Mouse (Mus musculus) hindbrain, embryonic 11.5 days (tissue): ENCODE results near the gene Dock10. TPM values are rescaled to one million over a fixed set of nuclear protein-coding genes. Genes with fewer than 3 reads are reported as not detected.

ENCODE experiments used
- ATAC-seq: fragments of 200-750 bp; cut with Nextera tagmentation; 2 replicates; pipeline ENCODE4 v1.8.0; 2017; ENCODE audit warnings: mild to moderate bottlenecking, moderate TSS enrichment, moderate library complexity; ENCODE audit not compliant: low FRiP score
- DNase-seq: peaks from one replicate; pipeline ENCODE4 v3.0.0-alpha.2; 2015; ENCODE audit warnings: low spot score
- H3K27ac ChIP-seq: fragments of 300-500 bp; sonication (generic); 2 replicates; pipeline ENCODE4 v1.5.1; 2014; ENCODE audit warnings: mild to moderate bottlenecking, low read depth, low read length
- H3K27me3 ChIP-seq: fragments of 300-500 bp; sonication (generic); 2 replicates; pipeline ENCODE4 v1.6.1; 2014; ENCODE audit warnings: mild to moderate bottlenecking, low read length, moderate library complexity, mixed read lengths; ENCODE audit not compliant: control insufficient read depth, insufficient read depth
- H3K36me3 ChIP-seq: fragments of 300-500 bp; sonication (generic); 2 replicates; pipeline ENCODE4 v1.6.1; 2014; ENCODE audit warnings: mild to moderate bottlenecking, low read length, moderate library complexity, mixed read lengths; ENCODE audit not compliant: control insufficient read depth, insufficient read depth
- H3K4me1 ChIP-seq: fragments of 300-500 bp; sonication (generic); replicated peaks from 2 replicates; pipeline ENCODE4 v1.6.1; 2014; ENCODE audit warnings: low read length, mixed read lengths; ENCODE audit not compliant: control insufficient read depth, insufficient read depth
- H3K4me2 ChIP-seq: fragments of 300-500 bp; sonication (generic); replicated peaks from 2 replicates; pipeline ENCODE4 v1.6.1; 2014; ENCODE audit warnings: mild to moderate bottlenecking, low read depth, low read length
- H3K4me3 ChIP-seq: fragments of 300-500 bp; sonication (generic); 2 replicates; pipeline ENCODE4 v1.5.1; 2014; ENCODE audit warnings: low read depth, low read length
- H3K9ac ChIP-seq: fragments of 300-500 bp; sonication (generic); 2 replicates; pipeline ENCODE4 v1.6.1; 2014; ENCODE audit warnings: low read depth, low read length
- H3K9me3 ChIP-seq: fragments of 300-500 bp; sonication (generic); 2 replicates; pipeline ENCODE4 v1.6.1; 2016; ENCODE audit warnings: low read length; ENCODE audit not compliant: control insufficient read depth
- WGBS: fragments of 180-500 bp; shearing (Covaris S2); extraction: QIAGEN DNeasy Blood & Tissue Kit; methylation state at CpG from one replicate; pipeline ENCODE4 v1.1.7; 2014; 5-methylcytosine and 5-hydroxymethylcytosine counted together
- polyA plus RNA-seq: library from polyadenylated mRNA; unstranded; fragments of >200 nt; fragmentation: Nextera tagmentation; extraction: Ambion mirVana; gene quantifications from 2 replicates; pipeline ENCODE4 v1.2.1, GENCODE M21; 2014

Gene Dock10
- polyA plus RNA-seq, 1 experiment from 2014 or later = 4.3 TPM

DNA sequence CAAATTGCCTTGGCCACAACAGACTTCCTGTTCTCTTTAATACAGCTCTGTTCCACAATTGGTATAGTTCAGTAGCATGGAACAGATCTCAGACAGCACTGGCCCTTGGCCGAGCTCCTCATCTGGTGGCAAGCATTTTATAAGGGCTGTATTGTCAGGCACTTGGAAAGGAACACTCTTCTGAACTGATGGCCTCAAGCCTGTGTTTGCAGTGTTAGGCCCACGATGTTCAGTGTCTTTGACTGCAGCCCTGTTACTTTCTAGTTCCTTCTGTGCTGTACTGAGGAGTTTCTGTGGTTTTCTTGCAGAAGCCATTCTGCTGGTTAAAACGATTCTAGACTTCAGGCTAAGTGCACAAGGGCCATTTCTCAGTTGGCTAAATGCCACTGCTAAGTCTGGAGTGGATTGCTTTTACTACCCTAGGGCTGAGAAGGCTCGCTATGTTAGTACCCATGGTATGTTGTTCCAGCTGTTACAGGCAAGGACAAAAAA is 121.1 kb downstream of the Dock10 start:
- H3K4me1 ChIP-seq = no peaks in the 10 kb centered on the region
- 84% methylated on average over 4 of the region's 4 CpGs for WGBS

DNA sequence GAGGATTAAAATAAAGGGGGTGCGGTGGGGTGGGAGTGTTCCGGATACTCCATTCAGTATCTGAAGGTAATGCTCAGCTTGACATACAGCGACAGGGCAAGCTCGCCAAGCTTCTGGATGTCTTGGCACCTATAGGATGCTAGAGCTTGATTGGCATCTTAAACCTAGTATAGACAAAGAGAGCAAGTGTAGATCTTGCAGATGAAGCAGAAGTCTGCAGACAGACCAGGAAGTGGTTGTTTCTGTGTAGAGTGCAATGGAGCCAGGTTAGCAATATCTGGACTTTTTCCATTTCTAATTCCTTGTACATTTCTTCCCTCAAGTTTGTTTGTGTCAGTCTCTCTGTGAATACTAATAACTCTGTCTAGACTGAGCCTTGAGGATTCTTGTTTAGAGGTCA is 122.5 kb downstream of the Dock10 start:
- Histone ChIP-seq H3K4me1 (no peaks in the 10 kb centered on the region), H3K27me3 (no peaks in the 10 kb centered on the region), H3K9me3 (no peaks in the 10 kb centered on the region), H3K9ac (no peak overlapping the region), H3K27ac (no peak overlapping the region), H3K4me3 (no peak overlapping the region), H3K4me2 (no peak overlapping the region), H3K36me3 (no peaks in the 10 kb centered on the region)
- ATAC-seq (no peak), DNase-seq (no peak)
- WGBS = 95% methylated on average over 4 of the region's 4 CpGs

More for the DNA sequence above, 121.1 kb downstream of the Dock10 start:
- H3K27me3 ChIP-seq = no peaks in the 10 kb centered on the region
- H3K27ac ChIP-seq = no peak overlapping the region
- H3K36me3 ChIP-seq = no peaks in the 10 kb centered on the region
- no peak overlapping the region for H3K4me3 ChIP-seq
- no peaks in the 10 kb centered on the region for H3K9me3 ChIP-seq
- DNase-seq (no peak), ATAC-seq (no peak)
- H3K4me2 ChIP-seq = no peak overlapping the region
- H3K9ac ChIP-seq = no peak overlapping the region

DNA sequence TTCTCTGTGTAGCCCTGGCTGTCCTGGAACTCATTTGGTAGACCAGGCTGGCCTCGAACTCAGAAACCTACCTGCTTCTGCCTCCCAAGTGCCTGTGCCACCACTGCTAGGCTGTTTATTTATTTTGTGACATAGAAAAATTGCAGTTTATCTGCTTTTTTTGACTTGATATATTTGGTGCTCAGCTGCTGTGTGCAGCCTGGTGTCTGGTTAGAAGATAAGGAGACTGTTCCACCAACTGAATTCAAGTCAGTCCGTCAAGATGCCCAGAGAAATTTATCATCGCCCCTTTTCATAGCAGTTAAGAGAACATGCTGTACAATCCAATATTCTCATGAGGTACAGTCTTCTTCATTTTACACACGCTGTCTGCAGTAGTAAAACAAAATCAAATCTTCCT is 124.8 kb downstream of the Dock10 start:
- H3K27ac ChIP-seq = no peak overlapping the region

DNA sequence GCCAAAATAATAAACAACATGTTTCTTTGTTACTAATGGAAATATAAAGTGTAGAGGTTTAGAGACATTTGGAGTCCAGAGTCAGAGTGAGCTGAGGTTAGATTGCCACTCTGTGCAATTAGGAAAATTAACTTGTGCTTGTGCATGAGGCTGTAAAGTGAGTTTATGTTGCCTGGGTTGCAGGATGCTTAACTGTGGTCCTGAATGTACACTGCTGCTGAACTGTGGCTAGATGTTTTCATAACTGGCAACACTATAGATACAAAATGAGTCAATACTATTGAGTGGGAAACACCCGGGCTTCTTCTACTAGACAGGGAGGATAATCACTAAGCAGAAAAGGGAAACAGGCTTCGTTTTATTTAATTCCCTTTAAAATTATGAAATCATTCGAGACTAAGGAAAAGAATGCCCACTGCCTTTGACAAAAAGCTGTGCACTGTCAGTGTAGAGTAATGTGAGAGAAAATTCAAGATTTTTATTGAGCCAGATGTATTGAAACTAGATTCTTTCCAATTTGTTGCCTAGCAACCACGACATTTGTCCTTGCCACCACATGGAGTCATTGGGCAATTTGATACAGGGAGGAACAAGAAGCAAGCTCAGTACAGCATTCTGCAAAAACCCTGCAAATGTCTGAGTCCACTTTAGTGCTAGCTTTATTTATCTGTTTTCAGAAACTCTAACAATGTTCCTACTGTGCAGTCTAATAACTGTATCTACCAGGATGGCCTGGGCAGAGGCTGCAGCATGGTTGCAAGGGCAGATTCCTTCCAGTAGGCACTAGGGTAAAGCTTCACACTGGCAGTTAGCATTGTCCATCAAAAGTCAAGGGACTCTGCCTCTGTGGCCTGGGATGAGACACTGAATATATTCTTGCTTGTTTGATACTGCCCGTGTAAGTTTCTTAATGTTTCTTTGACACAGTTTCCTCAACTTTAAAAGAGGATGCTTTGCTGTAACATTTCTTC is 127.9 kb downstream of the Dock10 start:
- DNase-seq (peak; percentile 39), ATAC-seq (peak; percentile 75)
- no peaks in the 10 kb centered on the region for H3K9me3 ChIP-seq
- H3K27ac ChIP-seq = no peak overlapping the region
- no peaks in the 10 kb centered on the region for H3K4me1 ChIP-seq
- H3K4me3 ChIP-seq = no peak overlapping the region
- no peaks in the 10 kb centered on the region for H3K27me3 ChIP-seq
- H3K9ac ChIP-seq = no peak overlapping the region
- 48% methylated on average over 5 of the region's 5 CpGs for WGBS
- no peaks in the 10 kb centered on the region for H3K36me3 ChIP-seq
- H3K4me2 ChIP-seq = no peak overlapping the region

More for the DNA sequence above, 124.8 kb downstream of the Dock10 start:
- no peaks in the 10 kb centered on the region for H3K4me1 ChIP-seq
- ATAC-seq (no peak), DNase-seq (no peak)
- 90% methylated on average over 4 of the region's 4 CpGs for WGBS
- no peaks in the 10 kb centered on the region for H3K36me3 ChIP-seq
- no peak overlapping the region for H3K4me2 ChIP-seq
- H3K27me3 ChIP-seq = no peaks in the 10 kb centered on the region
- no peak overlapping the region for H3K9ac ChIP-seq
- H3K9me3 ChIP-seq = no peaks in the 10 kb centered on the region
- H3K4me3 ChIP-seq = no peak overlapping the region

DNA sequence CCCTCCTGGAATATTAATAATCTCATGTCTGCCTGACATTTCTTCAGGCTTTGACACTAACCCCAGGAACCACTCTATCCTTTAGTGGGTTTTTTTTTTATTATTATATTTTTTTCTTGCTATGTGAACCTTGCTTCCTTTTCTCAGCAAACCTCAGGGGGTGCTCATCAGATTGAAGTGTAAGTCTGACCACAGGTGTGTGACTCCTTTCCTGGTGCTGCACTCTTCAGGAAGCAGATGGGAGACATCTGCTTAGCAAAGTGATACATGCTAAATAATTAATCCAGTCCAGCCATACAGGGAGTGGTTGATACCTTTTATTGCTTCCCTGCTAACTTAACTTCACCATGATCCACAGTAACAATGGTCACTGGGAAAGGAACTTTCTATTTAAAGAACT is 130.3 kb downstream of the Dock10 start:
- no peak overlapping the region for H3K27ac ChIP-seq
- no peaks in the 10 kb centered on the region for H3K27me3 ChIP-seq
- ATAC-seq = no peak
- no peak for DNase-seq
- H3K4me2 ChIP-seq = no peak overlapping the region
- no peak overlapping the region for H3K4me3 ChIP-seq
- H3K36me3 ChIP-seq = no peaks in the 10 kb centered on the region
- no peaks in the 10 kb centered on the region for H3K9me3 ChIP-seq
- no peak overlapping the region for H3K9ac ChIP-seq
- no peaks in the 10 kb centered on the region for H3K4me1 ChIP-seq

DNA sequence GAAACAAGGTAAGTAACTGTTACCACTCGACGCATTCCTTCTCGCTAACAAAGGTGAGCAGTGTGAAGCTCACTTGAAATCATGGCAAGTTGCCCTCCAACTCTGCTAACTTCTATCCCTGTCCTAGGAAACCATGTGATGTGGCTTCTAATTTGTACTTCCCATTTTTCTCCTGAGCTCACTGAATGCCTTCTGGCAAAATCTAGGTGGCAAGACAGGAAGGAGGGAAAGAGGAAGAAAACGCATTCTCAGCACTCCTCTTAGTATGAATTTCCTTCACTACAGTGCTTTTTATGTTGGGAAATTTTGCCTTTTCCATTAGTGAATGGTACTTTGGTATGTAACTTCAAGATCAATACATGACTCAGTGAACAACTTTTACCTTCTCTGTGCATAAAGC is 131.5 kb downstream of the Dock10 start:
- H3K4me2 ChIP-seq = no peak overlapping the region
- ATAC-seq (no peak), DNase-seq (no peak)
- no peak overlapping the region for H3K9ac ChIP-seq
- no peaks in the 10 kb centered on the region for H3K4me1 ChIP-seq
- no peaks in the 10 kb centered on the region for H3K36me3 ChIP-seq
- no peak overlapping the region for H3K4me3 ChIP-seq
- no peak overlapping the region for H3K27ac ChIP-seq
- no peaks in the 10 kb centered on the region for H3K27me3 ChIP-seq
- H3K9me3 ChIP-seq = no peaks in the 10 kb centered on the region
- 92% methylated on average over 4 of the region's 4 CpGs for WGBS

DNA sequence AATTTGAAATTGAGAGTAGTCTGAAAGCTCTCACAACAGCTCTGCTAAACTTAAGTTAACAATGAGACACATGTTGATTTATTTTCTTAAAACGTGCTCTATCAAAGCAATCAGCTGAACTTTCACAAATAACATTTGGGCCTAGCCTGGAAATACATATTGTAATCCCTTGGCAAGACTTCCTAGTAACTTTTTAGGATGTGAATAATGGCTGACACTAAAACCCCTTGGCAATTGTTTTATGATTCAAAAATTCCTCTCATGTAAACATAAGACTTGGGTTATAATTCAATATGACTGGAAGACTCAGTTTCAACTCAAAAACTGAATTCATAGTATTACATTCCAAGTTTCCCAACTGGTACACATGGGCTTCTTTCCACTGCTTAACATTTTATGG is 133.0 kb downstream of the Dock10 start:
- H3K4me1 ChIP-seq = no peaks in the 10 kb centered on the region
- DNase-seq = no peak
- no peak overlapping the region for H3K9ac ChIP-seq
- no peak overlapping the region for H3K4me2 ChIP-seq
- H3K36me3 ChIP-seq = no peaks in the 10 kb centered on the region
- no peaks in the 10 kb centered on the region for H3K27me3 ChIP-seq
- ATAC-seq = no peak
- WGBS = 83% methylated on average over 1 of the region's 1 CpGs
- H3K9me3 ChIP-seq = no peaks in the 10 kb centered on the region
- H3K4me3 ChIP-seq = no peak overlapping the region
- no peak overlapping the region for H3K27ac ChIP-seq

DNA sequence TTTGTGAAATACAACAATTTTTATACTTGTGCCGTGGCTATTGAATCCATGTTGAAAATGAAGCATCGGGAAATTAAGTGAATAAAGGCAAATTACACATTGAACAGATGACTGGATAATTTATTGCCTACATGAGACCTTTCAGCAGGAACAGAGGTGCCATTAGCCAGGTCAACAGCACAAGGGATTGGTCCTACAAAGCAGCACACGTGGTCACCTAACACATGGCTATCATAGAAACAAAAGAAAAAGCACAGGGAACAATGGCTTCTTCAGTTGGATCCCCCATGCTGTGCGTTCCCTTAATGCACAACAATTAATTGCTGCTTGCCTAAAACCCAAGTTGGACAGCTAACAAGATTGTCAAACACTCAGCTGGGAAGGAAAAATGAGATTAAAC is 133.8 kb downstream of the Dock10 start:
- no peak overlapping the region for H3K9ac ChIP-seq
- H3K9me3 ChIP-seq = no peaks in the 10 kb centered on the region
- no peaks in the 10 kb centered on the region for H3K27me3 ChIP-seq
- H3K36me3 ChIP-seq = no peaks in the 10 kb centered on the region
- no peak overlapping the region for H3K4me2 ChIP-seq
- ATAC-seq (0 out of 2 replicates have a peak, but pooled peaks have one; percentile 56), DNase-seq (no peak)
- H3K4me1 ChIP-seq = no peaks in the 10 kb centered on the region
- H3K27ac ChIP-seq = no peak overlapping the region
- no peak overlapping the region for H3K4me3 ChIP-seq
- 61% methylated on average over 4 of the region's 4 CpGs for WGBS

DNA sequence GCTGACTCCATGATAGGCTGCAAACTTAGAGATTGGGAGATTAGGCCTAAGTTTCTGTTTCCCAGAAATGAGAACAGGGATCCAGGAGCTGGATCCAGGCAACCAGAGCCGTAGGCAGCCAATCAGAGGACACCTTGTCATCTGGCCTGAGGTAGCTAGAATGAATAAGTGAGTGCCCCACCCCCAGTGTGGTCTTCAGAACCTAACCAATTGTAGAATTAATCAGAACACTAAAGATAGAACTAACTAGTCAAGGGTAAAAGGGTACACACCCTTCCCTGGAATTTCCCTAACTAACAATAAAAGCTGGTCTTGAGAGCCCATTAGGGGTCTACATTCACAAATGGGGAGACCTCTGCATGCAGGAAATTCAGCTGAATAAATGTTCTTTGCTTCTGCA is 135.7 kb downstream of the Dock10 start:
- no peak for ATAC-seq
- H3K4me2 ChIP-seq = no peak overlapping the region
- H3K9ac ChIP-seq = no peak overlapping the region
- no peak overlapping the region for H3K27ac ChIP-seq
- 88% methylated on average over 1 of the region's 1 CpGs for WGBS
- no peaks in the 10 kb centered on the region for H3K4me1 ChIP-seq
- no peak overlapping the region for H3K4me3 ChIP-seq
- H3K36me3 ChIP-seq = no peaks in the 10 kb centered on the region
- H3K9me3 ChIP-seq = no peaks in the 10 kb centered on the region
- no peak for DNase-seq
- no peaks in the 10 kb centered on the region for H3K27me3 ChIP-seq
